Mouse (Mus musculus): ENCODE measurements at regions not wholly inside any gene's neighbourhood (a gene's known extent, or its start where the extent isn't known, plus 50 kb on each side); places are given as distances from the start of the nearest gene placed in this dataset.

DNA sequence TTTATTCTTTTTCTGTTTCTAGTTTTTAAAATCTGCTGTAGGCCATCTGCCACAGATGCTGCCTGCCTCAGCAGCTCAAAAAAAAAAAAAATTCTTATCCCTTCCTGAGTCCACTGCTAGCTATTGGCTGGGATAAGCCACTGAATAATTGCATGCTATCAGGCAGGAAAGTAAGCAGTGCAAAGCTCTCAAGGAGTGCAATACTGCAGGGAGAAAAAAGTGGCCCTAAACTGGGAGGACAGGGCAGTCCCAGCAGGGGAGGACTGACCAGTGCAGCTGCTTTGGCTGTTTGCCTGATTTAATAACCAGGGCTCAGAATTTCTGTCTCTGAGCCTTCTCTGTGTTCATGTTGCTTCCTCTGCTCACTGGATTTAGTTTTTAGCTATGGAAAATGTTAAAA, 544.4 kb upstream of the Marcks start:
- TF ChIP-seq CHD2 (IDR thresholded peaks at IDR 0.05; ENCODE audit: low read length) (no peak), JUND (IDR thresholded peaks at IDR 0.05; ENCODE audit: low read depth, low read length) (no peak), POLR2A (IDR thresholded peaks at IDR 0.05; ENCODE audit: control insufficient read depth in 1 of 2, insufficient read depth in 1 of 2, low read depth in 1 of 2, low read length in 2 of 2, poor library complexity in 1 of 2) (no peak), NRF1 (IDR thresholded peaks at IDR 0.05; ENCODE audit: insufficient read depth, low read depth, low read length, poor library complexity, severe bottlenecking) (no peak), RCOR1 (IDR thresholded peaks at IDR 0.05; ENCODE audit: low read depth, low read length) (no peak), MAZ (IDR thresholded peaks at IDR 0.05; ENCODE audit: low read depth, low read length) (no peak), MXI1 (IDR thresholded peaks at IDR 0.05; ENCODE audit: low read depth, low read length) (no peak), SIN3A (IDR thresholded peaks at IDR 0.05; ENCODE audit: low read length) (no peak), MEF2A (IDR thresholded peaks at IDR 0.05; ENCODE audit: extremely low read depth, insufficient replicate concordance, low read depth, low read length, poor library complexity, severe bottlenecking) (no peak), CTCF (IDR thresholded peaks at IDR 0.05 in 2 of 3, conservative IDR thresholded peaks at IDR 0.05 in 1 of 3; ENCODE audit: control insufficient read depth in 1 of 3, insufficient read depth in 1 of 3, low read depth in 2 of 3, low read length in 3 of 3, poor library complexity in 1 of 3, severe bottlenecking in 1 of 3) (no peak), ZKSCAN1 (IDR thresholded peaks at IDR 0.05; ENCODE audit: low read depth, low read length) (no peak), POLR2AphosphoS5 (IDR thresholded peaks at IDR 0.05; ENCODE audit: borderline replicate concordance, low read depth, low read length) (no peak)
- Histone ChIP-seq H3K36me3 (ENCODE audit: control insufficient read depth in 1 of 2, insufficient read depth in 2 of 2, low read length in 2 of 2) (no peaks in the 10 kb centered on the region), H3K27me3 (ENCODE audit: control insufficient read depth in 1 of 2, insufficient read depth in 2 of 2, low read length in 2 of 2) (no peaks in the 10 kb centered on the region), H3K27ac (ENCODE audit: control insufficient read depth, low read depth, low read length) (no peak overlapping the region), H3K4me3 (ENCODE audit: control insufficient read depth in 1 of 2, insufficient read depth in 1 of 2, low read depth in 2 of 2, low read length in 2 of 2) (no peak overlapping the region), H3K9ac (ENCODE audit: control insufficient read depth, low read depth, low read length, poor library complexity, severe bottlenecking) (no peak overlapping the region), H3K79me2 (ENCODE audit: control insufficient read depth, insufficient read depth, low read length, poor library complexity) (no peaks in the 10 kb centered on the region), H3K4me1 (ENCODE audit: control insufficient read depth in 1 of 2, insufficient read depth in 2 of 2, low read length in 2 of 2) (no peaks in the 10 kb centered on the region), H3K9me3 (replicated peaks; ENCODE audit: insufficient read depth, low read length) (no peaks in the 10 kb centered on the region)
- DNase-seq (ENCODE audit: low read depth, low spot score) = no peak

DNA sequence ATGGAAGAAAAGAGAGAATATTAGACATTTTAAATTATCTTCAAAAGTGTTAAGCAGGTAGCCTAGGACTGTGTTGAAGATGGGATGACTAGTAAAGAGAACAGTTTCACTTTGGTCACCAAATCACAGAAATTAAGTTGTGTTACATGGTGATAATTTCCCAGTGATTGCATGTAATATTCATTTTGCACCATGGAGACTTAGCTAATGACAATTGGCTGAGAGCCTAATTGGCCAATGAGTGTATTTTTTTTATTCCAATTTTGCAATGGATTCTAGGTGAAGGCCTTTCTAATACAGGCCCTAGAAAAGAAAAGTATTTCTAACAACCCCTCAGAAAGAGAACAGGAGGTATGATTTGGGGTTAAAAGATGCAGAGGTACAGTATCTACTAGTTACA, 541.9 kb upstream of the Marcks start:
- Histone ChIP-seq H3K9ac (ENCODE audit: control insufficient read depth, low read depth, low read length, poor library complexity, severe bottlenecking) (no peak overlapping the region), H3K36me3 (ENCODE audit: control insufficient read depth in 1 of 2, insufficient read depth in 2 of 2, low read length in 2 of 2) (no peaks in the 10 kb centered on the region), H3K4me1 (ENCODE audit: control insufficient read depth in 1 of 2, insufficient read depth in 2 of 2, low read length in 2 of 2) (no peaks in the 10 kb centered on the region), H3K4me3 (ENCODE audit: control insufficient read depth in 1 of 2, insufficient read depth in 1 of 2, low read depth in 2 of 2, low read length in 2 of 2) (no peak overlapping the region), H3K9me3 (replicated peaks; ENCODE audit: insufficient read depth, low read length) (no peaks in the 10 kb centered on the region), H3K27ac (ENCODE audit: control insufficient read depth, low read depth, low read length) (no peak overlapping the region), H3K79me2 (ENCODE audit: control insufficient read depth, insufficient read depth, low read length, poor library complexity) (no peaks in the 10 kb centered on the region), H3K27me3 (ENCODE audit: control insufficient read depth in 1 of 2, insufficient read depth in 2 of 2, low read length in 2 of 2) (no peaks in the 10 kb centered on the region)
- TF ChIP-seq HCFC1 (IDR thresholded peaks at IDR 0.05; ENCODE audit: low read depth, low read length) (no peak), NELFE (IDR thresholded peaks at IDR 0.05; ENCODE audit: low read depth, low read length) (no peak), ZC3H11A (IDR thresholded peaks at IDR 0.05; ENCODE audit: low read depth, low read length) (no peak), USF2 (IDR thresholded peaks at IDR 0.05; ENCODE audit: borderline replicate concordance in 1 of 2, insufficient read depth in 1 of 2, low read depth in 1 of 2, low read length in 2 of 2) (no peak), MEF2A (IDR thresholded peaks at IDR 0.05; ENCODE audit: extremely low read depth, insufficient replicate concordance, low read depth, low read length, poor library complexity, severe bottlenecking) (no peak), USF1 (IDR thresholded peaks at IDR 0.05; ENCODE audit: low read depth, low read length) (no peak), KAT2A (conservative IDR thresholded peaks at IDR 0.05; ENCODE audit: low read depth, low read length) (no peak)
- no peak for DNase-seq (ENCODE audit: low read depth, low spot score)
